Mouse (Mus musculus): ENCODE measurements around the gene H2-Oa. TPM values are rescaled to one million over a fixed set of nuclear protein-coding genes. Genes with fewer than 3 reads are reported as not detected.
A peak's percentile ranks its signal among the peaks of the same experiment; 100 is the strongest.

The H2-Oa gene
- polyA plus RNA-seq, 1 experiment from 2014 or later: 0.37 TPM

GRCm38 (mm10) chr17:34087386-34087785 is 4.8 kb upstream of the H2-Oa start:
- no peak for ATAC-seq
- peaks cover 36% of the 10 kb centered on the region for H3K27me3 ChIP-seq (replicated peaks)
- no peaks in the 10 kb centered on the region for H3K36me3 ChIP-seq
- no peak overlapping the region for H3K27ac ChIP-seq
- no peak overlapping the region for H3K9ac ChIP-seq
- no peaks in the 10 kb centered on the region for H3K9me3 ChIP-seq (replicated peaks)
- 47% methylated on average over 2 of the region's 2 CpGs for WGBS (ENCODE audit: insufficient replicate concordance)
- 0 out of 2 replicates have a peak, but pooled peaks cover 5% of the 10 kb centered on the region for H3K4me1 ChIP-seq
- H3K4me2 ChIP-seq: no peak overlapping the region
- H3K4me3 ChIP-seq: no peak overlapping the region

- no peak overlapping the region for H3K4me2 ChIP-seq
- H3K9me3 ChIP-seq (replicated peaks): no peaks in the 10 kb centered on the region
- H3K4me3 ChIP-seq: no peak overlapping the region
- no peak for ATAC-seq
- H3K36me3 ChIP-seq: no peaks in the 10 kb centered on the region
- no peak overlapping the region for H3K27ac ChIP-seq
- H3K9ac ChIP-seq: no peak overlapping the region
- H3K27me3 ChIP-seq (replicated peaks): peaks cover 28% of the 10 kb centered on the region
- 0 out of 2 replicates have a peak, but pooled peaks cover 8% of the 10 kb centered on the region for H3K4me1 ChIP-seq
- WGBS (ENCODE audit: insufficient replicate concordance): 70% methylated on average over 11 of the region's 11 CpGs
These were observed 4.0 kb upstream of the H2-Oa start for GRCm38 (mm10) chr17:34088124-34088523.

GRCm38 (mm10) chr17:34090923-34091322 is 1.2 kb upstream of the H2-Oa start:
- 0 out of 2 replicates have a peak, but pooled peaks cover 8% of the 10 kb centered on the region for H3K4me1 ChIP-seq
- no peak for ATAC-seq
- no peaks in the 10 kb centered on the region for H3K36me3 ChIP-seq
- H3K4me3 ChIP-seq: no peak overlapping the region
- no peaks in the 10 kb centered on the region for H3K9me3 ChIP-seq (replicated peaks)
- H3K27ac ChIP-seq: no peak overlapping the region
- 53% methylated on average over 7 of the region's 7 CpGs for WGBS (ENCODE audit: insufficient replicate concordance)
- H3K27me3 ChIP-seq (replicated peaks): peaks cover 19% of the 10 kb centered on the region
- H3K9ac ChIP-seq: no peak overlapping the region
- H3K4me2 ChIP-seq: no peak overlapping the region

GRCm38 (mm10) chr17:34093199-34093874 is 1.2 kb downstream of the H2-Oa start:
- 38% methylated on average over 7 of the region's 7 CpGs for WGBS (ENCODE audit: insufficient replicate concordance)
- ATAC-seq: peak; percentile 40; the same call in 1 of the 2 replicates
- H3K4me3 ChIP-seq: no peak overlapping the region
- H3K4me1 ChIP-seq: 0 out of 2 replicates have a peak, but pooled peaks cover 4% of the 10 kb centered on the region
- no peaks in the 10 kb centered on the region for H3K36me3 ChIP-seq
- no peak overlapping the region for H3K9ac ChIP-seq
- peaks cover 18% of the 10 kb centered on the region for H3K27me3 ChIP-seq (replicated peaks)
- H3K9me3 ChIP-seq (replicated peaks): no peaks in the 10 kb centered on the region
- H3K27ac ChIP-seq: no peak overlapping the region
- no peak overlapping the region for H3K4me2 ChIP-seq

GRCm38 (mm10) chr17:34094283-34095035 is 2.3 kb downstream of the H2-Oa start:
- H3K9ac ChIP-seq: no peak overlapping the region
- no peaks in the 10 kb centered on the region for H3K36me3 ChIP-seq
- no peaks in the 10 kb centered on the region for H3K9me3 ChIP-seq (replicated peaks)
- no peak overlapping the region for H3K4me3 ChIP-seq
- H3K27ac ChIP-seq: no peak overlapping the region
- WGBS (ENCODE audit: insufficient replicate concordance): 56% methylated on average over 27 of the region's 27 CpGs
- 0 out of 2 replicates have a peak, but pooled peaks cover 4% of the 10 kb centered on the region for H3K4me1 ChIP-seq
- H3K27me3 ChIP-seq (replicated peaks): peaks cover 18% of the 10 kb centered on the region
- ATAC-seq: no peak
- no peak overlapping the region for H3K4me2 ChIP-seq

GRCm38 (mm10) chr17:34096497-34097010 is 4.4 kb downstream of the H2-Oa start:
- Histone ChIP-seq H3K4me2 (no peak overlapping the region), H3K4me3 (no peak overlapping the region), H3K27me3 (replicated peaks) (peaks cover 18% of the 10 kb centered on the region), H3K27ac (no peak overlapping the region), H3K9ac (no peak overlapping the region), H3K36me3 (no peaks in the 10 kb centered on the region), H3K9me3 (replicated peaks) (no peaks in the 10 kb centered on the region), H3K4me1 (peaks cover 4% of the 10 kb centered on the region; the same call in 1 of the 2 replicates)
- ATAC-seq: no peak
- WGBS (ENCODE audit: insufficient replicate concordance): 58% methylated on average over 3 of the region's 3 CpGs

- Histone ChIP-seq H3K27me3 (replicated peaks) (peaks cover 18% of the 10 kb centered on the region), H3K36me3 (no peaks in the 10 kb centered on the region), H3K4me3 (no peak overlapping the region), H3K4me1 (peaks cover 12% of the 10 kb centered on the region), H3K9ac (no peak overlapping the region), H3K27ac (no peak overlapping the region), H3K9me3 (replicated peaks) (no peaks in the 10 kb centered on the region), H3K4me2 (no peak overlapping the region)
- 58% methylated on average over 5 of the region's 5 CpGs for WGBS (ENCODE audit: insufficient replicate concordance)
- no peak for ATAC-seq
These were observed 5.1 kb downstream of the H2-Oa start for GRCm38 (mm10) chr17:34097272-34097671.

GRCm38 (mm10) chr17:34098709-34099479 is 6.8 kb downstream of the H2-Oa start:
- Histone ChIP-seq H3K4me1 (peaks cover 7% of the 10 kb centered on the region), H3K4me2 (no peak overlapping the region), H3K27me3 (replicated peaks) (peaks cover 18% of the 10 kb centered on the region), H3K9me3 (replicated peaks) (no peaks in the 10 kb centered on the region), H3K4me3 (no peak overlapping the region), H3K36me3 (no peaks in the 10 kb centered on the region), H3K9ac (no peak overlapping the region), H3K27ac (no peak overlapping the region)
- no peak for ATAC-seq
- 30% methylated on average over 10 of the region's 10 CpGs for WGBS (ENCODE audit: insufficient replicate concordance)

GRCm38 (mm10) chr17:34099531-34099930 is 7.4 kb downstream of the H2-Oa start:
- 67% methylated on average over 5 of the region's 5 CpGs for WGBS (ENCODE audit: insufficient replicate concordance)
- H3K36me3 ChIP-seq: no peaks in the 10 kb centered on the region
- no peak for ATAC-seq
- no peak overlapping the region for H3K4me2 ChIP-seq
- H3K4me1 ChIP-seq: peaks cover 7% of the 10 kb centered on the region
- no peak overlapping the region for H3K27ac ChIP-seq
- H3K9me3 ChIP-seq (replicated peaks): no peaks in the 10 kb centered on the region
- H3K4me3 ChIP-seq: no peak overlapping the region
- H3K9ac ChIP-seq: no peak overlapping the region
- peaks cover 14% of the 10 kb centered on the region for H3K27me3 ChIP-seq (replicated peaks)

GRCm38 (mm10) chr17:34101185-34101584 is 9.0 kb downstream of the H2-Oa start:
- Histone ChIP-seq H3K27ac (no peak overlapping the region), H3K9me3 (replicated peaks) (no peaks in the 10 kb centered on the region), H3K4me3 (no peak overlapping the region), H3K36me3 (no peaks in the 10 kb centered on the region), H3K27me3 (replicated peaks) (0 out of 2 replicates have a peak, but pooled peaks cover 3% of the 10 kb centered on the region), H3K9ac (no peak overlapping the region), H3K4me2 (peak overlapping the region; percentile 54; the same call in 1 of the 2 replicates), H3K4me1 (peaks cover 7% of the 10 kb centered on the region)
- ATAC-seq: peak; percentile 44
- WGBS (ENCODE audit: insufficient replicate concordance): 16% methylated on average over 5 of the region's 5 CpGs

- WGBS (ENCODE audit: insufficient replicate concordance): 3% methylated on average over 12 of the region's 12 CpGs
- Histone ChIP-seq H3K36me3 (no peaks in the 10 kb centered on the region), H3K27me3 (replicated peaks) (0 out of 2 replicates have a peak, but pooled peaks cover 3% of the 10 kb centered on the region), H3K4me2 (peak overlapping the region; percentile 54), H3K27ac (no peak overlapping the region), H3K9me3 (replicated peaks) (no peaks in the 10 kb centered on the region), H3K9ac (no peak overlapping the region), H3K4me1 (peaks cover 7% of the 10 kb centered on the region), H3K4me3 (peak overlapping the region; percentile 28; the same call in 1 of the 2 replicates)
- ATAC-seq: peak; percentile 82
These were observed 9.5 kb downstream of the H2-Oa start for GRCm38 (mm10) chr17:34101604-34102032.
